Mouse (Mus musculus) adrenal gland, postnatal 36 days (tissue): ENCODE results near the gene Edc4. TPM values are rescaled to one million over a fixed set of nuclear protein-coding genes. Genes with fewer than 3 reads are reported as not detected.

Experiments used
- DNase-seq, 2 experiments: peaks; one replicate each; pipeline ENCODE4 v3.0.0; 2021; ENCODE audit warnings: mixed read lengths in 1 of 2
- total RNA-seq, 2 experiments: library from RNA; stranded (reverse); gene quantifications; 2 replicates each; pipeline ENCODE4 v1.2.3; 2021

Gene Edc4
- total RNA-seq, 2 experiments from 2014 or later, result 31.6 to 38.2 TPM

DNA sequence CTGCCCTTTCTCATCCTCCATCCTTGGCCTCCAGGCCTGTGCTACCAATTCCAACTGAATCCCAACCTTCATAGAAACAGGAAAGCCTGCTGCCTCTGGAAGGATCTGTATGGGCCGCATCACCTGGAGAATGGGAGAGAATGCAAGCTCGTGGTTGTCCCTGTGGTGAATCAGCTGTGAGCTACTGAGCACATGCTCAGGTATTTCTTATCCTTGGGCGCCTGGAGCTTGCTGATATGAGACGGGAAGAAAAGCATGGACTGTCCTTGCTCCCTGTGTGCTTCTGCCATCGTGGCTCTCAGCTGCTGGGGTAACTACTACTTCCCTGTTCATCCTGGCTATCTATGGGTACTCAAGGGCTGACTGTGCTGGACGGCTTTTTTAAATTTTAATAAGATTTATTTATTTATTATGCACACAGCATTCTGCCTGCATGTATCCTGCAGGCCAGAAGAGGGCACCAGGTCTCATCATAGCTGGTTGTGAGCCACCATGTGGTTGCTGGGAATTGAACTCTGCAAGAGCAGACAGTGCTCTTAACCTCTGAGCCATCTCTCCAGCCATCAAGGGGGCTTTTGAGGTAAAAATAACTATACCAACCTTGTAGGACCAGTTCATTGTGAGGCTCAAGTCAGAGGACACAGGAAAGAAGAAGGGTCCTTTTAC lies 14.2 kb upstream of the Edc4 start:
- DNase-seq, result no peak

DNA sequence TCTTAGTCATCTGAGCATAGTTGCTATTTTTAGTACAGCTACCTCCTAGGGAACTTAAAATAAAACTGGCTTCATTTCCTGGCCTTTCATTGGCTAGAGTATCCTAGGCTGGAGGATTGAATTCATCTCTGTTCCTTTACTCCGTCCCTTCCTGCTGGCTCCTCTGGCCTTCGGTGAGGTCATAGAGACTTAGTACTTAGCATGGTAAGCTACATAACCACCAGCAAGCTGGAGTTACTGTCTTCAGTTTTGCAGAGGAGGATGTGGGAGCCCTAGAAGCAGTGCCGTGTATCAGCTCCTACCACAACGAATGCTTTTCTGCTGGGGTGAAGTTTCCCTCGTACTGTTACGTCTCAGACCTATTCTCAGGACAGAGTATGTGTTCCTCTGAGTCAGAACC lies 6.4 kb upstream of the Edc4 start:
- DNase-seq, result no peak

DNA sequence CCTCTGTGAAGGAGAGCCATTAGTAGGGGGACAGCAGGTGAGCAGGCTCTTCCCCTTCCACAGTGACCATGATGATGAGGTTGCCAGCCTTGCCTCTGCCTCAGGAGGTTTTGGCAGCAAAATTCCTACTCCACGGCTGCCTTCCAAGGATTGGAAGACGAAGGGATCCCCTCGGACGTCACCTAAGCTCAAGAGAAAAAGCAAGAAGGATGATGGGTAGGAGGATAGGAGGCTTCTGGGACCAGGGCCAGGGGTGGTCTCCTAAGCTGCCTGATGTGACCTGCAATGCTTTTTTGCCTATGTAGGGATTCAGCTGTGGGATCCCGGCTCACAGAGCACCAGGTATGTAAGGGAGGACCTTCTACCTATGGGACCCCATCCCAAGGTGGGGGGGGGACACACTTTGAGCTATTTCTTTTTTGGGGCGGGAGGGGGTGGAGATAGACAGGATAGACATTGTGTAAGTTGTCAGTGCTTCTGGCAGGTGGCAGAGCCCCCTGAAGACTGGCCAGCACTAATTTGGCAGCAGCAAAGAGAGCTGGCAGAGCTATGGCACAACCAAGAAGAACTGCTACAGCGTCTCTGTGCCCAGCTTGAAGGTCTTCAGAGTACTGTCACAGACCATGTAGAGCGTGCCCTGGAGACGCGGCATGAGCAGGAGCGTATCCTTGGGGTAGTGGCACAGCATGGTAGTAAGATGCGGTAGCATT lies 9.2 kb downstream of the Edc4 start:
- no peak for DNase-seq

DNA sequence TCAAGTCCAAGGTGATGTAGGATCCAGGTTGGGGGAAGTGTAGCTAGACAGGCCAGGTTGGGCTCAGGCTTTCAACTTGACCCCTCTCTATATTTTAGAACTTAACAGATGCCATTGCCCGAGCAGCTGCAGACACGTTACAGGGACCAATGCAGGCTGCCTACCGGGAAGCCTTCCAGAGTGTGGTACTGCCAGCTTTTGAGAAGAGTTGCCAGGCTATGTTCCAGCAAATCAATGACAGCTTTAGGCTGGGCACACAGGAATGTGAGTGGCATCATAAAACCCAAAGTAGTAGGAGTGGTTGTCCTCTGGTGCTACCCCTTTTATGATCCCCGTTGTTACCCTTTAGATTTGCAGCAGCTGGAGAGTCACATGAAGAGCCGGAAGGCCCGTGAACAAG lies 10.2 kb downstream of the Edc4 start:
- no peak for DNase-seq

DNA sequence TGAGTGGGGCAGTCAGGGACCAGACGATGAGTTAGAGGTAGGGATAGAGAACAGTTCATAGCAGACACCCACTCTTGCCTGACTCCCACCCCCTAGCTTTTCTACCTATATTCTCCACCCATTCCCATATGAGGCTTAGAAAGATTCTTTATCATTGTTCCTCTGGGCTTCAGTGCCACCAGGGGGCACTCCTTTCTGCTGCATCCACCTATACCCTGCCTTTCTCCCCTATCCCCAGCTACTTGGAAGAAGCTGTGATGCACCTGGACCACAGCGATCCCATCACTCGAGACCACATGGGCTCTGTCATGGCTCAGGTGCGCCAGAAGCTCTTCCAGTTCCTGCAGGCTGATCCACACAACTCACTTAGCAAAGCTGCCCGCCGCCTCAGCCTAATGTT lies 11.8 kb downstream of the Edc4 start:
- peak; percentile 21 to 45 for DNase-seq

DNA sequence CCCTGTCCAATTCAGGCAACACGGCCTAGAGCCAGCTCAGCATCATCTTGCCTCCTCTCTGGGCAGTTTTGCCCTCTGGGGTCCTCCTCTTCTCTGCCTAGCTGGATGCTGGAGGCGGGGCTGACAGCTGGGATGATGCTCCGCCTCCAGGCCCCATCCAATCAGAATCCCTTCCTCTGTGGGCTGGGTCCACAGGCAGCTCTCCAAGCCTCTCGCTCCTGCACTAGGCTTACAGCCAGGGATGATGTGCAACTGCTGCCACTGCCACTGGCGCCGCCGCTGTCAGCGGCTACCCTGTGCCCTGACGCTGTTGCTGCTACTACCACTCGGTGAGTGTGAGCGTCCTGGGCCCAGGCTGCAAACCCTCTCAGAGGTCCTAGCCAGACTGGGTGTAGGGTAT lies 12.7 kb downstream of the Edc4 start, which contains the start of gene Nrn1l:
Gene Nrn1l (plus strand): TSS at position 229 of the 400 bp plus-strand sequence.
- DNase-seq, result peak; percentile 77 to 83

DNA sequence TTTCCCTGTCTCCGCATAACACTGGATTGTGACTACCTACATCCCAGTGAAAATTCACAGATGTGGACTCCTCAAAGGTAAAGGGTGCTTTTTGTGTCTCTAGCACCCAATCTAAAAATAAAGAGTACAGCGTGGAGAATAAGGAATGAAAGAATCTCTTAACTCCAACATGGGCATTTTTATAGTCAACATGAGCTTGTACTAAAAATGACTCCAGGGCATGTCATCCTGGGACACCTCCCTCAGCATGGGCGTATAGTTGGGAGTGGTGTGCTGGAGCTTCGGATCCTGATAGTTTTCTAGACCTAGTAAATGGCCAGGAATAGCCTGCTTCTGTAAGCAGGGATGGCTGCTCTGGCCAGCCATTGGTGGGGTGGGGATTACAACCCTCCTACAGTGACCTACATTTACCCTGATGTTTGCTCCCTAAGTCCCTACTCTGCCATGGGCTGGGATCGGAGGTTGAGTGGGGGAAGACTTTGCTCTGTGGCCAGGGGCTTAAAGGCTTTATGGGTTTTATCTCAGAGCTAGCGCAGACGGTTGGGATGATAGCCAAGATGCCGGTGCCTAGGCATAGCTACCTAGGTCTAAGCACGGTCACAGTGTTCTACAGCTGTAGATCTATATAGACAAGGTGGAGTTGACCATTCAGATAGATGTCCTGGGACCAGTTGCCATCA lies 17.3 kb downstream of the Edc4 start:
- DNase-seq, result no peak

DNA sequence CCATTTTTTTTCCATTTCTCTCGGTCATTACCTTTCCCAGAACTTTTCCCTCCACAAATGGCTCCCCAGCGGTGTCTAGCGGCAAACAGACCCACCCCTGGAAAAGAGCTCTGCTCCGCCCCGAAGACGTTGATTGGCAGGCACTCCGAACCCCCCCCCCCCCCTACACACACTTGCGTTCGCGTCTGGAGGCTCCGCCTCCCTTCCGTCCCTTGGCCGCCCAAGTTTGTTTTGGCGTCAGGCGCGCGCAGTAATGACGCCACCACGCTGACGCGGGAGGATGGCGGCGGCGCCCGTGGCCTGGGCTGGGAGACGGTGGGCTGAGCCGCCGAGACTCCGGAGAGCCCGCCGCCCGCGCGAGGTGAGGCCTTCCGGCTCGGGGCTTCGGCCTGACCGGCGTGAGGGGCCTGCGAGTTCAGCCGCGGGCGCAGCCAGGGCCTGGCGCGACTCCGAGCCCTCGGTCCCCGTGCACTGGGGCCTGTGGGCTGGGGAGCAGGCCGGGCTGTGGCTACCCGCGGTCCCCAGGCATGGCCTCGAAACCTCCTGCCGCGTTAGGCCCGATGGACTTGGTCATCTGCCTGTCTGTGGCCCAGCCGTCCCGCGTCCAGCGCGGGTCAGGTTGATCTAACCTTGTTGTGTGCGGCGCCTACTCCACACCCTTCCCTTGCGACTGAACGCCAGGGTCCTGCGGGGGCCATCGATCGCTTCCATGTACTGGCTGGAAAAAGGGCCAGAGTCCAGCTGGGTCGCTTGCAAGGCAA lies 19.7 kb downstream of the Edc4 start, which contains the start of gene Pskh1:
Gene Pskh1 (plus strand): TSS at position 262 of the 761 bp plus-strand sequence.
- peak; percentile 94 for DNase-seq

DNA sequence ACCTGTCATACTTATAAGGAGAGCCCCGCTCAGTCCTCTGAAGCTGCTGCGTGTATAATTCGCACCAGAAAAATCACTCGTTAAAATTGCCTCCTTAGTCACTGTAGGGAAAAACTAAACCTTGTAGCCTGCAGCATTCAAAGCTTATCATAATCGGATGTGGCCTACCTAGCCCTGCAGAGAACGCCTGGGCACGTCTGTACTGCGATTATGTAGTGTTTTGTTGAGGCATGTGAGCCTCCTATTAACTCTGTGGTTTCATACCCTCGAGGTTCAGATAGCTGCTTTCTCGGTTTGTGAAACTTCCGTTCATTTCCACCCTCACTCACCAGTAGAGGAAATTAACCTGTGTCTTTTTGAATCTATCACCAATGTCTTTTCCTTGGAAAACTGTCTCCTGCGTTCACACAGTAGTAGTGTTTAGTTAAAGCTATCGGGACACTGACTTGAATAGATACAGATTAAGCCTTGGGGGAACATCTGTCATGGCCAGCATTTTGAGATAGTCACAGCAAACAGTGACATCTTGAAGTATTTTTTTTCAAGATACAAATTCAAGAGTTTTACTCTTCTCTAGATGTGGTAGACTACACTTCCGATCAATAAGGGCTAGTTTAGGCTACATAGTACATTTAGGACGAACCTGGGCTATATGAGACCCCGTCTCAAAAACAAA lies 20.4 kb downstream of the Edc4 start:
- DNase-seq, result no peak

DNA sequence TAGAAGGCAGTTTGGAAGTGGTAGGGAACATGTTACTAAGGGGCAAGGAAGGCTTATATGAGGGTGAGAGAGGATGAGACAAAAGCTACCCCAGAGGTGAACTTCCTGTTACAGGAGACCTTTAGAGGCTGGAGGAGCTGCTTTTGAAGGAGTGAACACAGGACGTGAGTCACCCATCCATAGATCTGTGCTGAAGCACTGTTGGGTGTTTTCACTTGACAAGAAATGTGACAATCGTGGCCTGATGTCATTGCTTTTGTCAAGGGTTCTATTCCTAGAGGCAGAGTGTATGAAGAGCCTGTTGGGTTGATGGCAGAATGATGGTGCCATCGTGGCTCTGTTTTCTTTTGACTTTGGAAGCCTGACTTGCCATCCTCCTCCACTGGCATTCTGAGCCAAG lies 38.7 kb downstream of the Edc4 start:
- no peak for DNase-seq

DNA sequence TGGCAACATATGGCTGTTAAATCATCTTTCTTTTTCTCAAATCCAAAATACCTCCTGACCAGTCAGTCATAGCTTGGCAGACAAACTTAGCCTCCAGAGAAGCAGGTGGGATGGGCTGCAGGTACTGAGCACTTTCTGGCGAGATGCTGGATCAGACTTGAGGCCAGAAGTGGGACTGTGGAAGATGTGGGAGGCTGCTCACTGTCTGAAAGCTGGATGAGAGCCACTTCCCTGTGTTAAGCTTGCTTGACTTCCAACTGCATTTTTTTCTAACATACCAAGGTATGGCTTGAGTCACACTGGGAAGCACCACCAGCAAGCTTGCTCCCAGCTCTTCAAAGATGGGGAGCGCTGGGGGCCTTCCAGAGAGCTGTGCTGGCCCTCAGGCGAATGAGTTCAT lies 44.4 kb downstream of the Edc4 start:
- no peak for DNase-seq

DNA sequence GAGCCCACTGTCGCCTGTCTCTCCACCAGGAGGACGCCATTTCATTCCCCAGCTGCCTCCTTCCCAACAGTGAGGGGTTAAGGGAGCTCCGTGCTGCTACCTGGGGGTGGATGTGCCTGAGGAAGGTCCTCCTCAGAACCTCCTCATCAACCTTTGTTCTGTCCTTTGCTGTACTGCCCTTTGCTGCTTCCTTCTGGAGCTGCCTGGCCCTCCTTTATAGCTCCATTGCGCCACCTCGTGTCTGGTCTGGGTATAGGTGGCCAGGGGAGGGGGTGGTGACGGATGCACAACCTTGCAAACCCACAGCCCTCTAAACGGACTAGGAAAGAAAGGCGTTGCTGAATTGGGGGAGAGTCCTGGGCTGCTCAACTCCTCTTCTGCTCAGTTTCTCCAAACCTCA lies 49.9 kb downstream of the Edc4 start:
- DNase-seq, result peak; percentile 88 to 90

DNA sequence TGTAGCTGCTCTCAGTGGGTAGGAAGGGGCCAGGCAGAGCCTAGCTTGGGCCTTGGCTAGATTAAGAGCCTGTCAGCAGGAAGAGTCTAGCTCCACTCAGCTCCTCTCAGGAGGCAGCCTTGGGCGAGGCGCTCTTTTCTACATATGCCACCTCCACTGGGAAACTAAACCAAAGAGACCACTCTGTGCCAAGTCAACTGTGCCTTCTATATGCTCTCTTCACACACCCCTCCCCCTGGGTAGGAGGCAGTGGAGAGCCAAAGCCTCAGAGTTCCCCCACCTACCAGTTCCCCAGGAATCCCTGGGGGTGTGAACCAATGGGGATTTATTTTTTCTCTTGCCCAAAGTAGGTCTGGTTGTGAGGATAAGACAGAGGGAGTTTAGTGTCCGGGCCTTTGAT lies 50.6 kb downstream of the Edc4 start:
- no peak for DNase-seq

DNA sequence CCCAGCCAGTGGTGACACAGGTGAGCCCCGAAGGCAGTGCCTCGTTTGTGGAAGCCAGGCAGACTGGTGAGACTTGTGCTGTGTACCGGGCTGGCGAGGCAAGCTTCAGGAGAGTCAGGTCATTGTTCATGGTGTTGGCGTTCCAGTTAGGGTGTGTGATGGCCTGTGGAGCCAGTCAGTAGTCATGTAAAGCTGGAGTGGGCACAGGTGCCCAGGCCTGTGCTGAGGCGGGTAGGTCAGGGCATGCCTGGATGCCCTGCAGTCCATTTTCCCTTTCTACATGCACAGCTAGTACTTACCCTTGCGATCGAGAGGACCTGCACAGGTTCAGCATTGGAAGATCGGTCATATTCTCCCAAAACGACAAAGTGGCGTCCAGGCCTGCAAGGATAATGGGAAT lies 51.8 kb downstream of the Edc4 start:
- DNase-seq, result no peak

DNA sequence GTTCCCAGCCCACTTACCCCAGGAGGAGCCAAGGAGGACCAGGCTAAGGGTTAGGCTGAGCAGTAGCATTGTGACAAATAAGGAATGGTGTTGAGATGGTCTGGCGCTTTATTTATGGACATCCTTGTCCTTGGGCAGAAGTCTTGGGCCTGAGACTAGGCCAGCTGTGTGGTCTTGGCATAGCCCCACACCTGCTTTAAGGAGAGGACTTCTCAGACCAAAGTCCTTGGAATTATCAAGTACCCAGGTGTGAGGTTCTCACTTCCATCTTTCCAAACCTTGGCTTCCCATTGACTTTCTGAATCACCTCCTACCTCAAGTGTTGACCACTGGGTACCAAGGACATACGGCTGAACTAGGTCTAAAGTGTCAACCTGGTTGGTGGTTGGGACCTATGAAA lies 53.1 kb downstream of the Edc4 start, which contains the start of gene Ctrl:
Gene Ctrl (minus strand): TSS at position 101 of the 400 bp plus-strand sequence.
- no peak for DNase-seq

DNA sequence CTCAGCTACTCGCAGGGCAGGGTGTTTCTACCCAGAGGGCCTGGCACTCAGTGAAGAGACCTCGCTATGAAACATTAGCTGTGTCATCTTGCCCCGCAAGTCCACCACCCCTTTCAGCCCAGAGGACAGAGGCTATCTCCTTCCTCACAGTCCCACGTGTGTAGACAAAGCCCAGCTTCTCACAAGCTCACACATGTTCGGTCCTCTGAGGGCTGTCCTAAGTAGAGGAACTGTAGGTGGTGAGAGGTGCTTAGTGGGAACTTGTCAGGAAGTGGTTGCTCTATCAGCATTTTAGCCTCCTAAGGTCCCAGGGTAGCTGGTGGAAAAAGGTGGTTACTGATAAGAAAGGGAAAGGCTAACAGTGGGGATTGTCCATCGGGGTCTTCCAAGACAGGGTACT lies 54.4 kb downstream of the Edc4 start:
- DNase-seq, result no peak

DNA sequence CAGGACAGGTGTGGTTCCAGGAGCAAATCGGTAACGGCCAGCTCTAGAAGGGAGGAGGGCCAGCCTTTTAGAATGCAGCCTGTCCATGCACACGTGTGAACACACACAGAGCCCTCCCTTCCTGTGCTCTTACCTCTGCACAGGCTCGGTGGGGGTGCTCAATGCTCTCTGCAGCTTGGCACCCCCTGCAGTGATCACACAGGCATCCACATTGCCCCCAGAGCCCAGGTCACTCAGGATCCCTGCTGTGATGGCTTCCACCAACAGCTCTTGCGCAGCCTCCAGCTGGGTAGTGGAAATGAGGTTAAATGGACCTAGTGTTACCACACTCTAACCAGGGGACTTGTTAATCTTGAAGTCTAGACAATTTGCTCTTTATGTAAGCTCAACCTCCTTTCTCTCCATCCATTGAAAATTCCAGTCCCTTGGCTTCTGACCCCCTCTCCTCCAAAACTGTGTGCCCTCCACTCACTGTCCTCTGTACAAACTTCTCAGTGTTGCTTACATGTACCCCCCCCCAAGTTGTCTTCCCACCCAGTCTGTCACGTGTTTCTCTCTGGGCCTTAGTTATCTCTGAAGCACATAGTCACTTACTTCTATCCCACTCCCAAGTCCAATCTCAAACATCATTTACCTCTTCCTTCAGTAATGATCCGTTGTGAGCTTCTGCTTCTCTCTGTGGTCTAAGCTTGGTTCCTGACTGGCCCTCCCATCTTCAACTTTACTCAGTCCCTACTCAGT lies 55.4 kb downstream of the Edc4 start:
- no peak for DNase-seq

DNA sequence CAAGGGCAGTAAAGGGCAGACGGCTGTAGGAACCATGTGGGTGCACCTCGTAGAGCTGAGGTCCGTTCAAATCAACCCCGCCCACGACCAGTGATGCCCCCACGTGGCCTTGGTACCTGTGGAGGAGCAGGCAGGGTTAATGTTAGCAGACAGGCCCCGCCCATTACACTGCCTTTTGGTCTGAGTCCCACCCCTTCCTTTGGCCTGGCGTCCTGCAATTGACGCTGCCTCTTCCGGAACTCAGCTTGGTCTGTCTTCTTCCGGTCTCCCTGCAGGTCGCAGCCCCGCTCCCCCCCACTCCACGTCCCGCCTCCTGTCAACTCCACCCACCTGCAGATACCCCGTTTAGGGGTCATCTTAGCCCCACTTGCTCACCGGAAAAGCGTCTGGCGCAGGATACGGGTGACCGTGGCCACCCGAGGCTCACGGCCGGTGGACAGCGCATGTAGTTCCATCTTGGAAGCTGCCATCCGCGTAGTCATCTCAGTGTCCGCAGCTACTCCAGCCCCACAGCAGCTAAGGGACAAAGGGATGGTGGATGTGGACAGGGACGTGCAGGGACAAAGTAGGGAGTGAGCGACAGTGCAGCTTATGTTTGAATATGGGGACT lies 56.3 kb downstream of the Edc4 start:
- DNase-seq, result peak; percentile 93 to 96

DNA sequence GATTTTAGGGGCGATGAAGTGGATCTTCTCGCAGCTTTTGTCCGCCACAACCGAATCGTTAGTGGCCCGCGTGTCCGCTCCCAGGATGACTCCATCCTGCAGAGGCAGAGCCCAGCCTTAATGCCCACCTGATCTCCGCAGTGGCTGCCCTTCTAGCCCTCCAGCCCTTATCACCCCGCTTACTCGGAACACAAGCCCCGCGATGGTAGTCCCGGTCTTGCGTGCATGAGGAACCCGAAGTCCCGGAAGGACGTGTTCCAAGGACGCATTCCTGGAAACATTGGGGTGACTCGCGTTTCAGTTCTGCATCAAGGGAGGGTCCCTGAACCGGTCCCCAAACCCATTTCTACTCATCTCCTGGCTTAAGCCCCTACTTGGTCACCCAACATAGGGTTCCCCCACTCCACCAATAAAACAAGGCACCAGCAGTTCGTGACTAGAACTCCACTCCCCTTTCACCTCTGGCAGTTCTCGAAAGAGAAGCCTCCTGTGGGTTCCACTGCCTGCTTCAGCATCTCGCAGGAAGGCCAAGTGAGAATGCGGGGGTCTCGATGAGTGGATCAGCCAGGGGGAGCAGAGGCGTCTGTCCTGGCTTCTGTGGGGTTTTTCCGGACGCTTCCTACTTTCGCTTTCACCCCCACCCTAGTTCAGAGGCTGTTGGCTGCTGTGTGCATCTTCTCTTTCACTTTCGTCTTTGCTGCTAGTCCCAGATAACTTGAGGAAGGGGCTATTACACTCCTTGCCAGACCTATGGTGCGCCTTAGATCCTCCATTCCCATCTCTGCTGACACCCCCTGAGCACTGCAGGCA lies 57.0 kb downstream of the Edc4 start:
- peak; percentile 59 to 68 for DNase-seq

DNA sequence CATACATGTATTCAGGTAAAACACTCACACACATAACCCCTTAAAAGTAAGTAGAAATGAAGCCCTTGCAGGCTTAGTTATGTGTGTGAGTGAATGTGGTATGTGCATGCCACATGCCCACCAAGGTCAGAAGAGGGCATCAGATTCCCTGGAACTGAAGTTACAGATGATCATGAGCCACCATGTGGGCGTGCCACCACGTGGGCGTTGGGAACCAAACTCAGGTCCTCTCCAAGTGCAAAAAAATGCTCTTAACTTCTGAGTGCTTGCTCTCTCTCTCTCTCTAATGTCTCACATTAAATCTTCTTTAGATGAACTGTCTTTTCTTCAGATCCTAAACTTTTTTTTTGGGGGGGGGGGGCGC lies 57.6 kb downstream of the Edc4 start, which contains the start of gene Psmb10:
Gene Psmb10 (minus strand): TSS at position 139 of the 364 bp plus-strand sequence.
- DNase-seq, result peak; percentile 66 to 74
